Mouse (Mus musculus) urinary bladder, postnatal 14 days (tissue): ENCODE data around the gene Lrpprc.
"Not testable (repeated sequence)": the region's sequence is repeated elsewhere in the genome, so short reads cannot be mapped to it uniquely, and the experiment has no call there.

Experiments
- DNase-seq: peaks from one replicate; pipeline ENCODE4 v3.0.0; 2021; ENCODE audit warnings: low spot score

Gene Lrpprc

GRCm38 (mm10) chr17:84790447-84791098 is at the start of gene Lrpprc:
Gene Lrpprc (minus strand): TSS chr17:84790789.
- peak; percentile 94 for DNase-seq

- DNase-seq: peak; percentile 62
Observed at GRCm38 (mm10) chr17:84837780-84838179, 47.2 kb upstream of the Lrpprc start.

DNA sequence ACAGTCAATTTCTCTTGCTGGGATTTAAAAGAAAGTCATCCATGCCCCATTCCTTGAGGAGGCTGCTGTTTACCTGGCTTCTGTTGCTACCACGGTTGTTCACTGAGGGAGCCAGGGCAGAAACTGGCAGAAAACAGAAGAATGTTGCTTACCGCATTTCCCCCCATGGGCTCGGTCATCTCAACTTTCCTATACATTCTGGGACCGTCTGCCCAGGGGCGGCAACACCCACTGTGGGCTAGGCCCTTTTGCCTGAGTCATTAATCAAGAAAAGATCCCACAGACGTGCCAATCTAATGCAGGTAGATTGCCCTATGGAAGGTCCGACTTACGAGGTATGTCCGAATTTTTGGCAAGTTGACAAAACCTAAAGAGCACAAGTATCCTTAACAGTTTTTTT is 44.7 kb upstream of the Lrpprc start:
- DNase-seq: no peak

GRCm38 (mm10) chr17:84832346-84832745 is 41.8 kb upstream of the Lrpprc start:
- no peak for DNase-seq

DNA sequence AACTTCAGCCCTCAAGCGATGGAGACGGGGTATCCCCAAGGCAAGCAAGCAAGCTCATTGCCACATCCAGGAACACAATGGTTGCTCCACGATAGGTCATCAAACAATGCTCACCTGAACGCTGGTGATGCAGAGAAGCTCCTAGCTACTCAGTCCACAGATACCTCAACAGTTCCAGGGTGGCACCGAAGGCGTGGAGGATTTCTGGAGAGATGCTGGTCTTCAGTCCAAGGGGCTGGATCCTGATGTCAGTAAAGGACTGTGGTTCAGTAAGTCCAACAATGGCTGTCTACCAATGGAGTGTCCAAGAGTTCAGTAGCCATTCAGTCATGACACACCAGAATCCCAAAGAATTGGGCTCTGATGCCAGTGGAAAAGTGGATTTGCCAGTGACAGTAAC is 37.7 kb upstream of the Lrpprc start:
- no peak for DNase-seq

DNA sequence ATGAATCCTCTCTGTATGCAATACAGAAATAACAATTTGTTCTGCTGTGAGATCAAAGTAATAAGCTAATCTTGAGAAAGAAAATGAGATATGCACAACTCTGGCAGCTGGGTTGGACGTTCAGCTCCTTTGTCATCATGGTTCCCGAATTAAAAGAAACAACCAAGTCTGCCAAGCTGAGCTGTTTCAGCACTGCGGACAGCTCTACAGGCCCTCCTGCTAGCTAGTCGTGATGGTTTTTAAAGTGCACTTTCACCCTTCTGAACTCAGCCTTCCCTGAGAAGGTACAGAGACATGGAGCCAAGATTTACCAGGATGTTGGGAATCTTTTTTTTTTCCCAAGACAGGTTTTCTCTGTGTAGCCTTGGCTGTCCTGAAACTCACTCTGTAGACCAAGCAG is 30.0 kb upstream of the Lrpprc start:
- peak; percentile 19 for DNase-seq

DNA sequence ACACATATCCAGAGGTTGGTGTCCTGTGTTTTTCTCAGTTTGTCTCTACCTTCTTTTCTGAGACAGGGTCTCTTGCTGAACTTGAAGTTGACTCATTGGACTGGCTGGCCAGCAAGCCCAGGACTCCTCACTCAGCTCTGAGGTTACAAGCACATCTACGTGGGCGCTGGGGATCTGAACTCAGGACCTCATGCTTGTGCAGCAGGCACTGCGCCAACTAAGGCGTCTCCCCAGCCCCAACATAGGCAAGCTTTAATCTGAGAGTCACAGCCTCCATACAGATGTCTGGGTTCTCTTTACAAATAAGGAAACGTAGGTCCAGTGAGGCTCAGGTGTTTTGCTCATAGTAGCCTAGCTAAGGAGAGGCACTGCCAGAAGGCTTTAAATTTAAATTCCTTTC is 27.8 kb upstream of the Lrpprc start:
- DNase-seq: no peak

DNA sequence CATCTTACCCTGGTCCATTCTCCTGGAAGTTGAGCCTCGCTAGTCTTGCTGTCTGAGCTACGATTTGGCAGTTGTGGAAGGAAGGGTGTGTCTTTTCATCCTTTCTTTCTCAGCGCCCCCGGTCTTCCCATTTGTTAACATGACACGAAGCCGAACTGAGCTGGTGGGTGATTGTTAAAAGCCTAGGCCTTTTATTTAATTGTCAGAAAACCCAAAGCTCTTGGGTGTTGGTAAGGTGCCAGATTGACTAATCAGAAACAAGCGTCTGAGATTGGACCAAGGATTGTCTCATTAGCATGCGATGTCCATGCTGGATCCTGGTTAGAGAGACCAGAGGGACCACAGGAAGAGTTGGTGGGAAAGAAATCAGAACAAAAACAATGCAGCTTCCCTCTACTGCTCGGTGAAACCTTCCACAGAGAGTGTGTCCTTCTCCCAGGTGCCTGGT is 25.4 kb upstream of the Lrpprc start:
- DNase-seq: no peak

- DNase-seq: no peak
Observed at GRCm38 (mm10) chr17:84814905-84815304, 24.3 kb upstream of the Lrpprc start.

GRCm38 (mm10) chr17:84814192-84814591 is 23.6 kb upstream of the Lrpprc start:
- not testable (repeated sequence) for DNase-seq

GRCm38 (mm10) chr17:84792006-84792405 is 1.4 kb upstream of the Lrpprc start:
- no peak for DNase-seq

DNA sequence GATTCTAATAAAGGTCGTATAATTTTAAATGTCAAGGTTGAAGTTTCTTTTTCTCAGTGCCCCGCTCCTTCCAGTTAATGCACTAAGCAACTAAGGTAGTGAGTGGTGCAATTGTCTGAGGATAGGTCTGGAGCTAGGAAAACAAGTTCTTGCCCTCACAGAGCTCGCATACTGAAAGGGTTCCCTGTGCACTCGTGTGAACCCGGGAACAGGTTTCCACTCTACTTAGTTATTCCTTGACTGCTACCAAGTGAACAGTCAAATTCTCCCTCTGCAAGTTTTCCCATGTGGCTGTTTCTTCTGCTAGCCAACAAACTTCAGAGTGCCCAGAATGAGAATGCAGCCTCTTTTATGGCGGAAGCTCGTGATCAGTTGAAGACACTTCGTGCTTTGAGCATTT is 567 bp upstream of the Lrpprc start:
- DNase-seq: no peak

DNA sequence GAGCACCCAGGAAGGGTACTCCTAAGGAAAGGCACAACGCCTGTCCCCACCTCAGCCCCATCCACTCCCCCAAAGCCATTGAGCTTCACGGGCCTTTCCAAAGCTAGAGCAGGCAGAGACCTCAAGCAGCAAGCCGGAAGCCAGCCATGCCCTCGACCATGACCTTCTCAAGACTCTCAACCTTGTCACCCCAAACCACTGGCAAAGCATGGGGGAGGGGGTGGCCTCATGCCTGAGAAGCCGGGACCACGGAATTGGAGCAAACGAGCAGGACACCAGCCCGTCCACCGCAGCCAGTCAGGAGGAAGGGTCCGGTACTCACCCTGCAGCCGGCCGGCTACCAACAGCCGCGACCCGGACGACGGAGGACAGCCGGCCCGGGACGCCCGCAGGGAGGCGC is 546 bp downstream of the Lrpprc start:
- no peak for DNase-seq

DNA sequence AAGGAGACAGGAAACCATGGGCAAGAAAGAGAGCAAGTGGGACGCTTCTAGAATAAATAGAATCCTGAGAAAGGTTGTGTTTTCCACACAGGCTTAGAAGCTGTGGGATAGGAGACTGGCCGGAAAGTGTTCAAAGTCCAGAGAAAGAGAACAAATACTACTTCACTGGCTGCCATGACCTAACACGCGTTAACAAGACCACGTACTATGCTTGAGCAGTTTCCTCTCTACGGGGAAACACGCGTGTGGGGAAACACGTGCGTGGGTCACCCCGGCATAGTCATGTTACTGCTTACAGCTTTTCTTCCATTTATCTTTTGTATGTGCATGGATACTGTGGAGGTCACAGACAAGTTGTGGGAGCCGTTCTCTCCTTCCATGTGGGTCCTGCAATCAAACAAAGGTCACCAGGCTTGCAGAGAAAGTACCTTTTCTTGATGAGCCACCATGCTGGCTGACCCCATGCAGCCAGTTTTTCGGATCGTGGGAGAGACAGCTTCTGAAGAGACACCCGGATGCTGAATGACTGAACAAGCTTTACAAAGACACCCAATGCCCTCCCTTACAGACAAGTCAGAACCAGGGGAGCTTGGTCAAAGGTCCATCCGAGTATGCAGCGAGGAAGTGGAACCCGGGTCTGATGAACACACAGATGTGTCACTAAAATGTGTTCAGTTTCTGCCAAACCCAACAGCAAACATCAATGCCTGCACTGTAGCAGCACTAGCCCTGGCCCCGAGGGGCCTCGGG is 2.0 kb downstream of the Lrpprc start:
- DNase-seq: no peak

- no peak for DNase-seq
Observed at GRCm38 (mm10) chr17:84787477-84787876, 3.1 kb downstream of the Lrpprc start.

GRCm38 (mm10) chr17:84786911-84787310 is 3.7 kb downstream of the Lrpprc start:
- no peak for DNase-seq

GRCm38 (mm10) chr17:84785176-84785575 is 5.4 kb downstream of the Lrpprc start:
- DNase-seq: no peak

GRCm38 (mm10) chr17:84783491-84783890 is 7.1 kb downstream of the Lrpprc start:
- DNase-seq: no peak

GRCm38 (mm10) chr17:84780321-84780720 is 10.3 kb downstream of the Lrpprc start:
- DNase-seq: no peak

DNA sequence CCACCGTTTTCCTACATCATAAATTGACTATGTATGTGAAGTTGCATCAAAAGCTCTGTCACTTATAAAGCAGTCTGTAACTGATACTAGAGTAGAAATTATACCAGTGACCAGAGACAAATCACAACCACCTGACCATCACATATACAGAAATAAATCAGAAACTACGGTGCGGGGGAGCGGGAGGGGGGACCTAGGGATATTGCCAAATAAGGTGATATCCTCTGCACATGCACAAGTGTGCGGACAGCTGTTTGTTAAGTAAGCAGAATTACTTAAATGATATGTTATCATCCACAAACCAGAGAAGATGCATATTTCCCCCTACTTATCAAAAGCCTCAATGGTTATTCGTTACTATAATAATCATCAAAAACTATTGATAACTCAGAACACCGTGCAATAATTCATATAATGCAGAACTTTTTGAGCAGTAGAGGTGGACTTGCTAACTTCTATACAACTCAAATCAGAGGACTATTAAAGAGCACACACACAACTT is 12.1 kb downstream of the Lrpprc start:
- DNase-seq: no peak

DNA sequence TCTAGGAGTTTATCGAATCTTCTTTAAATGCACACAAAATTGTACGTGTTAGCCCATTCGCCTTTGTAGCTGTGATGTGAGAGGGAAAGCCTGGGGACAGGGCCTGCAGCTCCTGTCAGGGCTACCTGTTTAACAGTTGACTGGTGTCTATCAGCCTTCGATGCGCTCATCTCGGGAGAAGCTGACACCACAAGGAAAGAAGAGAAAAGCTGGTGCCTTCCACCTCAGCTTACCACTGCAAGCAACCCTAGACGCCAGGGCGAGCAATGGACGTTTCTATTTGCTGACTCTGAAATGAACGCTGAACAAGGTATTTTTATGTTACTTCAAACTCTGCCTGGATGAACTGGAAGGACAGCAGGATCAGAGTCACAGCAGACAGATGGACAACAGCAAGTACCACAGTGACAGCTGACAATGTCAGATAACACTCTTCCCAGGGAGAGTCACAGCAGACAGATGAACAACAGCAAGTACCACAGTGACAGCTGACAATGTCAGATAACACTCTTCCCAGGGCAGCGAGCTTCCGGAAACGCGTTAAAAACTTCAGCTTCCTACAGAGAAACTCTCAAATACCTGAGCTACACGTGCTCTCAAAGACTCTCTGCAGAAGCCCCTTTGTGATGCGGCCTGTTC is 14.1 kb downstream of the Lrpprc start:
- DNase-seq: no peak

GRCm38 (mm10) chr17:84775291-84775690 is 15.3 kb downstream of the Lrpprc start:
- no peak for DNase-seq

DNA sequence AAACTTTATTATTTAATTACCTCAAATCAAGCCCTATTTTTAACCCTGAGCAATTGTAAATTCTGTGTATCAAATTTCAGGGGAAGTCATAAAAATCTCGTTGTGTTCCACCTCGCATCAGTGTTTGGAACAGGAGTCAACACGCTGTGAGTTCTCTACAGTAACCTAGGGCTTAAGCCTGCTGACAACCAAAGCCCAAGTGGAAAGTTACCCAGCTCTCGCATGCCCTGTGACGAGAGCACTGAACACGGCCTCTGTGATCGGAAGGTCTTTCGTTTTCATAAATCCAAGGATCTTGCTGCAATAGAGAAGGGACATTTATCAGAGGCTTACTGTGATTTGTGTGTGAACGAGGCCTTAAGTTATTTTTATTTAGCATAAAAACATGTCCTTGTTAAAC is 18.7 kb downstream of the Lrpprc start:
- DNase-seq: no peak
